Mouse (Mus musculus) heart, embryonic 16.5 days (tissue): ENCODE measurements at regions not wholly inside any gene's neighbourhood (a gene's known extent, or its start where the extent isn't known, plus 50 kb on each side); places are given as distances from the start of the nearest gene placed in this dataset.

ENCODE experiments used
- ATAC-seq: fragments of 200-750 bp; cut with Nextera tagmentation; replicated peaks from 2 replicates; pipeline ENCODE4 v1.8.0; 2017; ENCODE audit warnings: moderate number of reproducible peaks; ENCODE audit not compliant: insufficient read depth, low FRiP score; ENCODE audit errors: extremely low read depth
- H3K27ac ChIP-seq: fragments of 300-500 bp; sonication (generic); 2 replicates; pipeline ENCODE4 v1.5.1; 2014; ENCODE audit warnings: mild to moderate bottlenecking, low read length, control low read depth, moderate library complexity
- H3K27me3 ChIP-seq: fragments of 300-500 bp; sonication (generic); 2 replicates; pipeline ENCODE4 v1.6.1; 2014; ENCODE audit warnings: low read length, mixed read lengths; ENCODE audit not compliant: control insufficient read depth, insufficient read depth
- H3K36me3 ChIP-seq: fragments of 300-500 bp; sonication (generic); 2 replicates; pipeline ENCODE4 v1.6.1; 2014; ENCODE audit not compliant: control insufficient read depth, insufficient read depth
- H3K4me1 ChIP-seq: fragments of 300-500 bp; sonication (generic); 2 replicates; pipeline ENCODE4 v1.6.1; 2014; ENCODE audit warnings: low read length, mixed read lengths; ENCODE audit not compliant: control insufficient read depth, insufficient read depth
- H3K4me2 ChIP-seq: fragments of 300-500 bp; sonication (generic); 2 replicates; pipeline ENCODE4 v1.6.1; 2014; ENCODE audit warnings: low read depth, mild to moderate bottlenecking, control low read depth, low read length
- H3K4me3 ChIP-seq: fragments of 300-500 bp; sonication (generic); 2 replicates; pipeline ENCODE4 v1.5.1; 2014; ENCODE audit warnings: mild to moderate bottlenecking, control low read depth, low read length
- H3K9ac ChIP-seq: fragments of 300-500 bp; sonication (generic); 2 replicates; pipeline ENCODE4 v1.6.1; 2014; ENCODE audit warnings: low read length, control low read depth
- H3K9me3 ChIP-seq: fragments of 300-500 bp; sonication (generic); replicated peaks from 2 replicates; pipeline ENCODE4 v1.6.1; 2016; ENCODE audit warnings: low read length; ENCODE audit not compliant: control insufficient read depth
- WGBS: fragments of 180-500 bp; shearing (Covaris S2); extraction: QIAGEN DNeasy Blood & Tissue Kit; methylation state at CpG from one replicate; pipeline ENCODE4 v1.1.7; 2014; 5-methylcytosine and 5-hydroxymethylcytosine counted together

DNA sequence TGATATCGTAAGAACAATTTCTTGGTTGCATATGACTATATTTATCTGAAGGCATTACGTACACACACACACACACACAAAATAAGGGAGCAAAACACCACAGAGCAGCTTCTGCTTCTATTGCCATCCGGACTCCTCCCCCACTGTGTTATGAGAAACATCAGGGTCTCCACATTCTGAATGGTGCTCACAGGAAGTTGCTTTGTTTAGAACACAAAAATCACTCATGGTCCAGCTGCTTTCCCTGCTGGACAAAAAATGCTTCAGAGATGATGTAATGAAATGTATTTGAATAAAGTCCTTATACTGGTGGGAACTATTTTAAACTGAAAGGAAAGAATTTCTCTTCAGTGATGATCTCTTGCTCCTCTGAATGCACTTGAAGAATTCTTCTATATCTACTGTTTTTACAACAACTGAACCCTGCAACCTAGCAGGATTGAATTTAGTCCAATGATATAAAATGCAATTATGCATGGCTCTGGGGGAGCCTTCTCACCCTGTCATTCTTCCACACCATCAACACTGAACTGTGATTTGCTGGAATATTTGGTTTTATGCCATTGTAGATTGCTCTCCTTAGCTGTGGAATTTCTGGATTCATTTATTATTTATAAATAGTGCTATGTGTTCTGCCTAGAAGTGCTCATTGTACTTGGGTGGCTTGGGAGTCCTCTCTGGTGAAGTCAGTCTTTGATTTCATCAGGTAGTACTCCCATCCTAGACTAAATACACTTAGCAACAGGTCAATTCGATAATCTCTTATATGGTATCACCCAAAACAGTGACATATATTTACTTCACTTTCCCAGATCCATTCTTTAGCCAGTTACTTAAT is 296.7 kb upstream of the Pitrm1 start:
- no peak overlapping the region for H3K9ac ChIP-seq
- no peaks in the 10 kb centered on the region for H3K9me3 ChIP-seq
- H3K4me1 ChIP-seq = peaks cover 17% of the 10 kb centered on the region
- ATAC-seq = peak; percentile 75
- no peak overlapping the region for H3K4me2 ChIP-seq
- H3K36me3 ChIP-seq = no peaks in the 10 kb centered on the region; the same call in 1 of the 2 replicates
- H3K27me3 ChIP-seq = no peaks in the 10 kb centered on the region
- H3K4me3 ChIP-seq = no peak overlapping the region
- 49% methylated on average over 4 of the region's 4 CpGs for WGBS
- peak overlapping the region; percentile 79 for H3K27ac ChIP-seq

- Histone ChIP-seq H3K4me3 (no peak overlapping the region), H3K9me3 (no peaks in the 10 kb centered on the region), H3K36me3 (no peaks in the 10 kb centered on the region; the same call in 1 of the 2 replicates), H3K4me2 (no peak overlapping the region), H3K4me1 (peaks cover 17% of the 10 kb centered on the region), H3K27me3 (no peaks in the 10 kb centered on the region), H3K9ac (no peak overlapping the region), H3K27ac (no peak overlapping the region)
- no peak for ATAC-seq
- WGBS = 44% methylated on average over 3 of the region's 3 CpGs
Observed at GRCm38 (mm10) chr13:6252100-6252499, 295.8 kb upstream of the Pitrm1 start.

DNA sequence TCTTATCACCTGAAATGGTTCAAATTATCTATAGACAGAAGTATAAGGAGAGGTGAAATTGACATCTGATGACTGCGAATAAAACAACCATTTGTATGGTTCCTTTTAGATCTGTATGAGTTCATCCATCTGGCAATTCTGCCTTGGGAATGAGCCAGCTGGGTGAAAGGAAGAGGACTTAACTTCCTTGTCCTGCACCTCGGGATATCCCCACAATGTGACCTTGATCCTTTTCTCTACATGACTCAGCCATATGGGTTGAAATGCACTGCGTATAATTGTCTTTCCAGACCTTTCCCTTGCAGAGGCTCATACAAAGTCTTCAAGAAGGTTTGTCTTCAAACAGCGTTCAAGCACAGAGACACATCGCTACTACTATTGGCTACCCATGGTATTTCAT is 292.6 kb upstream of the Pitrm1 start:
- ATAC-seq = no peak
- 82% methylated on average over 5 of the region's 5 CpGs for whole genome bisulfite sequencing
- H3K9ac ChIP-seq = no peak overlapping the region
- H3K4me3 ChIP-seq = no peak overlapping the region
- H3K36me3 ChIP-seq = no peaks in the 10 kb centered on the region; the same call in 1 of the 2 replicates
- no peak overlapping the region for H3K4me2 ChIP-seq
- no peaks in the 10 kb centered on the region for H3K9me3 ChIP-seq
- peaks cover 14% of the 10 kb centered on the region for H3K4me1 ChIP-seq
- no peak overlapping the region for H3K27ac ChIP-seq
- no peaks in the 10 kb centered on the region for H3K27me3 ChIP-seq

GRCm38 (mm10) chr13:6255728-6256496 is 292.0 kb upstream of the Pitrm1 start:
- no peak for ATAC-seq
- H3K4me1 ChIP-seq = peaks cover 9% of the 10 kb centered on the region
- no peaks in the 10 kb centered on the region for H3K9me3 ChIP-seq
- no peak overlapping the region for H3K4me2 ChIP-seq
- no peak overlapping the region for H3K27ac ChIP-seq
- H3K27me3 ChIP-seq = no peaks in the 10 kb centered on the region
- H3K4me3 ChIP-seq = no peak overlapping the region
- no peak overlapping the region for H3K9ac ChIP-seq
- H3K36me3 ChIP-seq = no peaks in the 10 kb centered on the region; the same call in 1 of the 2 replicates

GRCm38 (mm10) chr13:6258456-6258855 is 289.5 kb upstream of the Pitrm1 start:
- no peak overlapping the region for H3K27ac ChIP-seq
- no peak overlapping the region for H3K4me2 ChIP-seq
- no peaks in the 10 kb centered on the region for H3K4me1 ChIP-seq
- no peak overlapping the region for H3K4me3 ChIP-seq
- H3K27me3 ChIP-seq = no peaks in the 10 kb centered on the region
- no peaks in the 10 kb centered on the region for H3K9me3 ChIP-seq
- no peak for ATAC-seq
- WGBS = 62% methylated on average over 1 of the region's 1 CpGs
- H3K9ac ChIP-seq = no peak overlapping the region
- H3K36me3 ChIP-seq = no peaks in the 10 kb centered on the region; the same call in 1 of the 2 replicates

DNA sequence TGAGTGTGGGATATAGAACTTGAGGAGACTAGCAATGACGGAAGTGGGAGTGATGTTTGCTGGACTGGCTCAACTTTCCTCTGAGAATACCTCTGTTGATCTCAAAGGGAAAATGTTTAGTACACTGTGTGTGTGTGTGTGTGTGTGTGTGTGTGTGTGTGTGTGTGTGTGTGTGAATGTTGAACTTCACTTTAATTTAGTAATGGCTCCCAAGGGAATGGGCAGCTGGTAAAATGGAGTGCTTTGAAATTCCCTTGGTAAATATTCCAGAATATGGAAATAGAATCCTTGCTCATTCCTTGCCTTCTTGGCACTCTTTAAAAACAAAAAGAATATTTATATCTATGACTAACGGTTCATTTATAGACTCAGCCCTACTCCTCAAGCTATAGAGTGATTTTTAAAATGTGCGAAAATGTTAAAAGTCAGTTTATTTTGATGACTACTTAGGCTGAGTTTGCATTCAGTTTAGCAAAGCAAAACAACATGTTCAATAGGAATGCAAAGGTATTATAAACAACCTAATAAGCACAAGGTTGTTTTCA is 287.6 kb upstream of the Pitrm1 start:
- Histone ChIP-seq H3K4me2 (no peak overlapping the region), H3K36me3 (no peaks in the 10 kb centered on the region; the same call in 1 of the 2 replicates), H3K9me3 (no peaks in the 10 kb centered on the region), H3K27ac (no peak overlapping the region), H3K9ac (no peak overlapping the region), H3K4me1 (no peaks in the 10 kb centered on the region), H3K4me3 (no peak overlapping the region), H3K27me3 (no peaks in the 10 kb centered on the region)
- 81% methylated on average over 3 of the region's 3 CpGs for WGBS
- ATAC-seq = no peak

GRCm38 (mm10) chr13:6261458-6261857 is 286.5 kb upstream of the Pitrm1 start:
- no peaks in the 10 kb centered on the region for H3K27me3 ChIP-seq
- 87% methylated on average over 4 of the region's 4 CpGs for WGBS
- no peak overlapping the region for H3K4me3 ChIP-seq
- ATAC-seq = no peak
- H3K27ac ChIP-seq = no peak overlapping the region
- no peak overlapping the region for H3K9ac ChIP-seq
- H3K9me3 ChIP-seq = no peaks in the 10 kb centered on the region
- H3K4me2 ChIP-seq = no peak overlapping the region
- H3K36me3 ChIP-seq = no peaks in the 10 kb centered on the region
- H3K4me1 ChIP-seq = no peaks in the 10 kb centered on the region

GRCm38 (mm10) chr13:6270546-6270945 is 277.4 kb upstream of the Pitrm1 start:
- H3K9ac ChIP-seq = no peak overlapping the region
- WGBS = 76% methylated on average over 1 of the region's 1 CpGs
- H3K27ac ChIP-seq = no peak overlapping the region
- no peaks in the 10 kb centered on the region for H3K36me3 ChIP-seq
- no peak for ATAC-seq
- no peaks in the 10 kb centered on the region for H3K9me3 ChIP-seq
- H3K27me3 ChIP-seq = no peaks in the 10 kb centered on the region
- H3K4me3 ChIP-seq = no peak overlapping the region
- no peak overlapping the region for H3K4me2 ChIP-seq
- peaks cover 2% of the 10 kb centered on the region; the same call in 1 of the 2 replicates for H3K4me1 ChIP-seq

DNA sequence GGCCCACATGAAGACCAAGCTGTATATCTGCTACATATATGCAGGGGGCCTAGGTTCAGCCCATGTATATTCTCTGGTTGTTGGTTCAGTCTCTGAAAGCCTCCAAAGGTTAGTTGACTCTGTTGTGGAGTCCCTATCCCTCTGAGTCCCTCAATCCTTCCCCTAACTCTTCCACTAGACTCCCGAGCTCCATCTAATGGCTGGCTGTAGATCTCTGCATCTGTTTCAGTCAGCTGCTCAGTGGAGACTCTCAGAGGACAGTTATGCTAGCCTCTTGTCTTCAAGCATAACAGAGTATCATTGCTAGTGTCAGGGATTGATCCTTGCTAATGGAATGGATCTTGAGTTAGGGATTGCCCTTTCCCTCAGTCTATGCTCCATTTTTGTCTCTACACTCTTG is 275.0 kb upstream of the Pitrm1 start:
- H3K4me2 ChIP-seq = no peak overlapping the region
- no peaks in the 10 kb centered on the region for H3K36me3 ChIP-seq
- H3K27me3 ChIP-seq = no peaks in the 10 kb centered on the region
- WGBS = 64% methylated on average over 1 of the region's 1 CpGs
- ATAC-seq = no peak
- H3K4me1 ChIP-seq = peaks cover 3% of the 10 kb centered on the region; the same call in 1 of the 2 replicates
- no peak overlapping the region for H3K27ac ChIP-seq
- no peak overlapping the region for H3K4me3 ChIP-seq
- H3K9me3 ChIP-seq = no peaks in the 10 kb centered on the region
- no peak overlapping the region for H3K9ac ChIP-seq
